Mouse (Mus musculus) liver, adult 2 months (tissue): Measurements from ENCODE around the gene Acp6. TPM values are rescaled to one million over a fixed set of nuclear protein-coding genes. Genes with fewer than 3 reads are reported as not detected.

Experiments used
- DNase-seq: peaks from one replicate; pipeline ENCODE4 v3.0.0-alpha.2; 2011; ENCODE audit warnings: low read depth, low spot score; ENCODE audit errors: extremely low read depth
- H3K27ac ChIP-seq: fragments of 200-500 bp; replicated peaks from 2 replicates; pipeline ENCODE4 v1.5.1; 2012; ENCODE audit warnings: low read depth, mild to moderate bottlenecking, control low read depth, inconsistent platforms, low read length; ENCODE audit not compliant: insufficient read depth
- H3K27me3 ChIP-seq: fragments of 200-500 bp; 2 replicates; pipeline ENCODE4 v1.6.1; 2012; ENCODE audit warnings: mild to moderate bottlenecking, moderate library complexity, low read length, inconsistent platforms; ENCODE audit not compliant: control insufficient read depth, insufficient read depth
- H3K36me3 ChIP-seq: fragments of 200-500 bp; 2 replicates; pipeline ENCODE4 v1.6.1; 2012; ENCODE audit warnings: low read length, inconsistent platforms; ENCODE audit not compliant: control insufficient read depth, insufficient read depth
- H3K4me1 ChIP-seq: fragments of 200-500 bp; 2 replicates; pipeline ENCODE4 v1.6.1; 2011; ENCODE audit warnings: low read length; ENCODE audit not compliant: control insufficient read depth, insufficient read depth
- H3K4me3 ChIP-seq: fragments of 200-500 bp; 2 replicates; pipeline ENCODE4 v1.5.1; 2011; ENCODE audit warnings: low read depth, mild to moderate bottlenecking, control low read depth, low read length, moderate library complexity; ENCODE audit not compliant: insufficient read depth
- H3K79me2 ChIP-seq: fragments of 200-500 bp; 2 replicates; pipeline ENCODE4 v1.6.1; 2012; ENCODE audit warnings: inconsistent platforms, mild to moderate bottlenecking, low read length, moderate library complexity; ENCODE audit not compliant: control insufficient read depth, insufficient read depth
- H3K9ac ChIP-seq: fragments of 200-500 bp; 2 replicates; pipeline ENCODE4 v1.6.1; 2012; ENCODE audit warnings: low read depth, mild to moderate bottlenecking, control low read depth, inconsistent platforms, low read length
- CTCF ChIP-seq: fragments of 200-500 bp; IDR thresholded peaks from 2 replicates; pipeline ENCODE4 v1.5.1; 2011; ENCODE audit warnings: low read depth, low read length, control low read depth
- POLR2A ChIP-seq: fragments of 200-500 bp; IDR thresholded peaks from 2 replicates; pipeline ENCODE4 v1.6.1; 2011; ENCODE audit warnings: low read length, control low read depth; ENCODE audit not compliant: insufficient read depth; ENCODE audit errors: extremely low read depth
- WGBS: fragments of 180-500 bp; shearing (Covaris S2); methylation state at CpG from one replicate; pipeline ENCODE4 v1.1.7; 2018; 5-methylcytosine and 5-hydroxymethylcytosine counted together
- polyA plus RNA-seq: library from polyadenylated mRNA; depleted of rRNA; stranded (reverse); fragments of >200 nt; gene quantifications from 2 replicates; pipeline ENCODE4 v1.2.3, GENCODE M21; 2012
- total RNA-seq: library from RNA; depleted of rRNA; stranded (reverse); fragments of >200 nt; gene quantifications from 2 replicates; pipeline ENCODE4 v1.2.3, GENCODE M21; 2014

Acp6 gene
- total and polyA plus RNA-seq, 2 experiments = 31.9 to 37.5 TPM

DNA sequence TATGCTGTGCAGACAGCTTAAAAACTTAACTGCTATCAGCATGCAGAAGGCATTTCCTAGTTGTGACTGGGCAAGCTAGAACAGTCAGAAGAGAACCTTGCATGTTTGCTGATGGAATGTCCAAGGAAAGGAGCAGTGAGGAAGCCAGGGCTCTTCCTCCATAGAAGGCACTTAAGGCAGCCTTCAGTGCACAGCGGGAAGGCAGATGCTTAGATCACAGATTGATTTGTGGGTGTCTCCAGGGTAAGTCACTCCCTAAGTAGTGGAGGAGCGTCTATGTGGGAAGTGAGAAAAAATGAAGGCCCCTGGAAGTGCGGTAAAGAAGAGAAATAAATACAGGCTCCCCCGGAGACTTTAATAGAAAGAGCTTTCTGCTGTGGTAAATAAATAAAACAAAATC lies 40.7 kb downstream of the Acp6 start:
- Histone ChIP-seq H3K36me3 (no peaks in the 10 kb centered on the region), H3K27ac (no peak overlapping the region), H3K4me1 (no peaks in the 10 kb centered on the region), H3K9ac (no peak overlapping the region), H3K27me3 (no peaks in the 10 kb centered on the region), H3K79me2 (no peaks in the 10 kb centered on the region), H3K4me3 (no peak overlapping the region)
- 48% methylated on average over 4 of the region's 4 CpGs for WGBS
- no peak for DNase-seq
- TF ChIP-seq CTCF (no peak), POLR2A (no peak)

DNA sequence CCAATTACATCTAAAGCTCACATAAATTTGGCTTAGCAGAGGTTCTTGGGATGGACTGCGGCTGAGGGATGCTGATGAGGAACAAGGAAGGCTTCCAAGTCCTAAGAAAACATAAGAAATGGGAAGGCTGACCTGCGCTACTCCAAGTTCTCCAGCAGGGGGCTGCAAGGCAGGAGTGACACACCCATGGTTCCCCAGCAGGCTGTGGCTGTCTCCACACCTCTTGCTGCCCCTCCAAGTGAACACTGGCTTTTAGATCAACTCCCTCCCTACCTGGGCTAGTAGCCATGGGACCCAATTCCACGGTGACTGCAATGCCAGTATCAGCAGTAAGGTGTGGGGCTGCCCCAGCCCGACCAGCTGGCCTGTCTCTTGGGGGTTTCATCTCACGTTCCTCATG lies 43.4 kb downstream of the Acp6 start:
- no peak overlapping the region for H3K27ac ChIP-seq
- no peaks in the 10 kb centered on the region for H3K4me1 ChIP-seq
- 67% methylated on average over 5 of the region's 5 CpGs for WGBS
- DNase-seq = peak; percentile 22
- peaks cover 7% of the 10 kb centered on the region; the same call in 1 of the 2 replicates for H3K36me3 ChIP-seq
- H3K9ac ChIP-seq = no peak overlapping the region
- no peaks in the 10 kb centered on the region for H3K79me2 ChIP-seq
- peak; percentile 90 for TF ChIP-seq CTCF
- TF ChIP-seq POLR2A = no peak
- no peaks in the 10 kb centered on the region for H3K27me3 ChIP-seq
- no peak overlapping the region for H3K4me3 ChIP-seq

DNA sequence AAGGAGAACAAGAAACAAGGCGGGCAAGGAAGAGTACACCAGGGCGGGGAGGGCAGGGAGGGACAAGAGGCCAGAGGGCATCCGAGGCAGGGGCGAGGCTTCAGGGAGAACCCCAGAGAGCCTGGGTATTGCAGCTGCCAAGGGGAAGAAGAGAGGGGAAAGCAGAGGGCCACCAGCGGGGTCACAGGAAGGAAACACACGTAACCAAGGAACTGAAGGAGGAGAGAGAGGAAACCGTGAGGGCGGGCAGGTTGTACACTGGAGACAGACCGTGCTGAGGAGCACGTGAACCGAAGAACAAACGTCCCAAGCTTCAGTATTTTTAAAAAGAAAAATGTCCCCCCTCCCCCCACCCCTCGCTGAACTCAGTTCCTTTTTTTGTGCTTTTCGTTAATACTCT lies 45.3 kb downstream of the Acp6 start:
- Histone ChIP-seq H3K4me3 (no peak overlapping the region), H3K27ac (no peak overlapping the region), H3K79me2 (no peaks in the 10 kb centered on the region), H3K27me3 (no peaks in the 10 kb centered on the region), H3K36me3 (peaks cover 10% of the 10 kb centered on the region), H3K9ac (no peak overlapping the region), H3K4me1 (no peaks in the 10 kb centered on the region)
- 75% methylated on average over 14 of the region's 14 CpGs for WGBS
- no peak for DNase-seq
- TF ChIP-seq POLR2A = no peak
- TF ChIP-seq CTCF = no peak

DNA sequence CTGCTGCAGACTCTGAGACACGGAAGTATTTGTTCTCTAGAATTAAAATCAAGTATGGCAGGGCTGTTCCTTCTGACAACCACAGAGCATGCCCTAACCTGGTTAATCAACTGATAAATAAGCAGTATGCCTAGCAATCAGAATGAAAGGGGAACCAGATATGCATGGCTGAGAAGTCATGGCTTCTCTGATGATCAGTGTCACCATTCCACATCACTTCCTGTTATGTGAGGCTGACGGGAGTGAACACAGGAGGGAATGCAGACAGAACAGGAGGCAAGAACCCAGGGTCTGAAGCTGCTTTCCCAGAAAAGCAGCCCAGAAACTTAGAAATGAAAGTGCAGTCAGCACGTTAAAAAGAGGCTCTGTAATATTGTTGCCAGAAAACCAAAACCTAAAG lies 47.9 kb downstream of the Acp6 start:
- Histone ChIP-seq H3K4me1 (no peaks in the 10 kb centered on the region), H3K27ac (no peak overlapping the region), H3K9ac (no peak overlapping the region), H3K4me3 (no peak overlapping the region), H3K27me3 (no peaks in the 10 kb centered on the region), H3K36me3 (peaks cover 13% of the 10 kb centered on the region), H3K79me2 (no peaks in the 10 kb centered on the region)
- DNase-seq = no peak
- 85% methylated on average over 3 of the region's 3 CpGs for WGBS
- TF ChIP-seq CTCF = no peak

DNA sequence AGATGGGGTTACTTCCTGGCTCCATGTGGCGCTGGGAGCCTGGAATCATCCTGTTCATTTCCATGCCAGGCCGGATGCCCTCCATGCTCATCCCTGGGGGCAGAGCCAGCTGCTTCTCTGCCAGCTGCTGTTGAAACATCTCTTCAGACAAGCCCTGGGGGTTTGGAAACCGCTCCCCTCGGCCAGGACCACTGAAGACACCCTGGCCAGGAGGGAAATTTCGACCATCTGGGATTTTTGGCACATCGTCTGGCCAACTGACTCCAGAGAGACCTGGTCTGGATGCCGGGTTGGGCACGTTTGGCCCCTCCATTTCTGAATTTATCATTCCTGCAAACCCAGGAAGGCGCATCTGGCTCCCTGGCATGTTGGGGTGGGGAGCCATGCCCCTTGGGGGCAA lies 50.8 kb downstream of the Acp6 start:
- Histone ChIP-seq H3K4me1 (no peaks in the 10 kb centered on the region), H3K9ac (no peak overlapping the region), H3K27me3 (no peaks in the 10 kb centered on the region), H3K79me2 (no peaks in the 10 kb centered on the region), H3K4me3 (no peak overlapping the region), H3K36me3 (peaks cover 19% of the 10 kb centered on the region), H3K27ac (no peak overlapping the region)
- TF ChIP-seq POLR2A (no peak), CTCF (no peak)
- no peak for DNase-seq
- 90% methylated on average over 9 of the region's 9 CpGs for WGBS

DNA sequence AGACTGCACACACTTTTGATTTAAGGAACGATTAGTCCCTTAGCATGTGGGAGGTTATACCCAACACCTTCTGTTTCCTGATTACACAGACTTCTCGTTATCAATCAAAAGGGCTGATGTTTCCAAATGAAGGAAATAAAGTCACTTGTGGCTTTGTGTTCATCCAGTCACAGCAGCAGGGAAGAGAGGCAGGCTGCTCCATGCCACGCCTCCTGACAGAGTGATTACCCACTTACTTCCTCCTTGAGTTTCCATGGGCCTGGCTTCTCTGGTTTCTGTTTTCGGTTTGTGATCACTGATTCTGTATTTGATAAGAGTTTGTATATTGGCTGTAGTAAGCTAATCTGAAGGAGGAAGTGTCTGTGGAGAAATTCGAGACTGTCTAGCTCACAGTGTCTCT lies 52.6 kb downstream of the Acp6 start:
- Histone ChIP-seq H3K27me3 (no peaks in the 10 kb centered on the region), H3K36me3 (peaks cover 25% of the 10 kb centered on the region), H3K79me2 (no peaks in the 10 kb centered on the region), H3K4me1 (no peaks in the 10 kb centered on the region), H3K4me3 (no peak overlapping the region), H3K27ac (no peak overlapping the region), H3K9ac (no peak overlapping the region)
- TF ChIP-seq POLR2A (no peak), CTCF (no peak)
- DNase-seq = peak; percentile 33
- WGBS = 74% methylated on average over 5 of the region's 5 CpGs
